Mouse (Mus musculus) lung, embryonic 15.5 days (tissue): ENCODE data around the gene Wwc1. TPM values are rescaled to one million over a fixed set of nuclear protein-coding genes. Genes with fewer than 3 reads are reported as not detected.
"Not testable (repeated sequence)": the region's sequence is repeated elsewhere in the genome, so short reads cannot be mapped to it uniquely, and the experiment has no call there.

Experiments used
- ATAC-seq: fragments of 200-750 bp; cut with Nextera tagmentation; 2 replicates; pipeline ENCODE4 v1.8.0; 2017; ENCODE audit warnings: moderate number of reproducible peaks, borderline replicate concordance; ENCODE audit not compliant: low FRiP score, low TSS enrichment; ENCODE audit errors: extremely low read depth
- H3K27ac ChIP-seq: fragments of 300-500 bp; sonication (generic); 2 replicates; pipeline ENCODE4 v1.5.1; 2015; ENCODE audit warnings: moderate library complexity, mild to moderate bottlenecking, inconsistent platforms
- H3K27me3 ChIP-seq: fragments of 300-500 bp; sonication (generic); 2 replicates; pipeline ENCODE4 v1.6.1; 2015; ENCODE audit warnings: inconsistent platforms
- H3K36me3 ChIP-seq: fragments of 300-500 bp; sonication (generic); 2 replicates; pipeline ENCODE4 v1.6.1; 2015; ENCODE audit warnings: inconsistent platforms
- H3K4me1 ChIP-seq: fragments of 300-500 bp; sonication (generic); 2 replicates; pipeline ENCODE4 v1.6.1; 2015; ENCODE audit warnings: inconsistent platforms
- H3K4me2 ChIP-seq: fragments of 300-500 bp; sonication (generic); 2 replicates; pipeline ENCODE4 v1.6.1; 2015; ENCODE audit warnings: inconsistent platforms, mild to moderate bottlenecking, moderate library complexity
- H3K4me3 ChIP-seq: fragments of 300-500 bp; sonication (generic); 2 replicates; pipeline ENCODE4 v1.5.1; 2015; ENCODE audit warnings: mild to moderate bottlenecking, inconsistent platforms
- H3K9ac ChIP-seq: fragments of 300-500 bp; sonication (generic); 2 replicates; pipeline ENCODE4 v1.6.1; 2015; ENCODE audit warnings: inconsistent platforms
- H3K9me3 ChIP-seq: fragments of 300-500 bp; sonication (generic); 2 replicates; pipeline ENCODE4 v1.6.1; 2016; ENCODE audit warnings: inconsistent platforms
- WGBS: fragments of 180-500 bp; shearing (Covaris S2); methylation state at CpG from one replicate; pipeline ENCODE4 v1.1.7; 2015; 5-methylcytosine and 5-hydroxymethylcytosine counted together
- polyA plus RNA-seq: library from polyadenylated mRNA; unstranded; fragments of >200 nt; fragmentation: Nextera tagmentation; extraction: Ambion mirVana; gene quantifications from 2 replicates; pipeline ENCODE4 v1.2.1, GENCODE M21; 2015

Gene Wwc1
- polyA plus RNA-seq, 1 experiment from 2014 or later = 16.2 TPM

DNA sequence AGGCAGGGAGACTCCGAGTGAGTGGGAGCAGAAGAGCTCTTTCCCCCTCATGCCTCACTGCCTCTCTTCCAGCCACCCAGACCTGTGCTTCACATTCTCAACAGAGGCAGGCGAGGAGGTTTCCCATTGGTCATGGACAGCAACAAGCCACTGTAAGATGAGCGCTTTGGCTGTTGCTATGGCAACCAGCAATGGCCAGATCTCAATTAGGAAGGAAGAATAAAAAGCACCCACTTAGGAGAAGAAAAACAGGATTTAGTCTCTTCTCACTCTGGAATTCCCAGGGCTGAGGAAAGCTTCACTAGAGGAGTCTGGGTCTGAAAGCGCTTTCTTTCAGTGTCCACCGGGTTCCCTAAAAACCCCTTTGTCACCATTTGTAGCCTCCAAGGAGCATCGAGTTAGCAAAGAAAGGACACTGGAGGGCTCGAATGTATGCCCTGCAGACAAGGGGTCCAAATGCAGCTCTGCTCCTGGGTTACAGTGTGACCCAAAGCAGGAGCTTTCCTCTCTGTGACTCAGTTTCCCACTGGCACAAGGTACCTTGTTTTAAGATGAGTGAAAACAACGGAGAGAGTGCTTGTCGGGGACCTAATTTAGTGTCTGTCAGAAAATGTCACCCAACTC is 115.2 kb downstream of the Wwc1 start:
- H3K4me1 ChIP-seq = peaks cover 8% of the 10 kb centered on the region; the same call in 1 of the 2 replicates
- WGBS = 26% methylated on average over 9 of the region's 9 CpGs
- no peak overlapping the region for H3K4me3 ChIP-seq
- ATAC-seq = peak; percentile 70; the same call in 1 of the 2 replicates
- no peak overlapping the region for H3K27ac ChIP-seq
- no peak overlapping the region for H3K9ac ChIP-seq
- no peaks in the 10 kb centered on the region for H3K27me3 ChIP-seq
- no peaks in the 10 kb centered on the region; the same call in 1 of the 2 replicates for H3K36me3 ChIP-seq
- no peaks in the 10 kb centered on the region for H3K9me3 ChIP-seq
- H3K4me2 ChIP-seq = no peak overlapping the region

GRCm38 (mm10) chr11:35863653-35864052 is 116.7 kb downstream of the Wwc1 start:
- H3K9ac ChIP-seq = no peak overlapping the region
- no peak overlapping the region for H3K27ac ChIP-seq
- peaks cover 8% of the 10 kb centered on the region; the same call in 1 of the 2 replicates for H3K4me1 ChIP-seq
- no peak for ATAC-seq
- WGBS = 91% methylated on average over 5 of the region's 5 CpGs
- H3K4me2 ChIP-seq = no peak overlapping the region
- H3K27me3 ChIP-seq = no peaks in the 10 kb centered on the region
- no peaks in the 10 kb centered on the region for H3K9me3 ChIP-seq
- peaks cover 3% of the 10 kb centered on the region for H3K36me3 ChIP-seq
- no peak overlapping the region for H3K4me3 ChIP-seq

DNA sequence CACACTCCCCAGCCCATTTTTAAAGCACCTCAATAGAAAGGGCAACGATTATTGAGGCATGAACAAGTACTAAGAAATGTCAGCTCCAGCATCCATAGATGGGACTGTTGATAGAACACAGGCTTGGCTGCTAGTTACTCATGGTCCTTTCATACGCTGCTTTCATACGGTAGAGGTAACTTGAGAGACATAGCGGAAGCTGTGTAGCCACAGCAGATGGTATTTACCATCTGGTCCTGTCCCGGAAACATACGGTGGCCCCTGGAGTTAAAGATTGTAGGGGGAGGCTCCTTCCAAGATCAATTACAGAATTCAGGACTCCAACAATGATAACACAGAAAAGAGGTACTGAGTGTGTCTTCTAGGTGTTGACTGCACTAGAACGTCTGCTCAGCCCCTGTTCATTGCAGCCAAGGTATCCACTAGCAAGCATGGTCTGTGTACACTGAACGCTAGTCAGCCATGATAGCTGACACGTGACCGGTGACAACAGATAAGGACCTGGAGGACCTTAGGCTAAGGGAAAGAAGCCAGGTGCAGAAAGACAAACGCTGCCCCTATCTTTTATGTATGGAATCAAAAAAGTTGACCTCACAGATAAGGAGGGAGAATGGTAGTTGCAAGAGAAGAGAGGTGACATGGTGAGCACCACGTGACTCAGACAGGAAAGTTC is 122.8 kb downstream of the Wwc1 start:
- Histone ChIP-seq H3K9me3 (no peaks in the 10 kb centered on the region), H3K9ac (no peak overlapping the region), H3K27ac (no peak overlapping the region), H3K4me1 (no peaks in the 10 kb centered on the region), H3K36me3 (peaks cover 7% of the 10 kb centered on the region; the same call in 1 of the 2 replicates), H3K27me3 (no peaks in the 10 kb centered on the region), H3K4me2 (no peak overlapping the region), H3K4me3 (no peak overlapping the region)
- ATAC-seq = no peak
- 66% methylated on average over 12 of the region's 12 CpGs for WGBS

DNA sequence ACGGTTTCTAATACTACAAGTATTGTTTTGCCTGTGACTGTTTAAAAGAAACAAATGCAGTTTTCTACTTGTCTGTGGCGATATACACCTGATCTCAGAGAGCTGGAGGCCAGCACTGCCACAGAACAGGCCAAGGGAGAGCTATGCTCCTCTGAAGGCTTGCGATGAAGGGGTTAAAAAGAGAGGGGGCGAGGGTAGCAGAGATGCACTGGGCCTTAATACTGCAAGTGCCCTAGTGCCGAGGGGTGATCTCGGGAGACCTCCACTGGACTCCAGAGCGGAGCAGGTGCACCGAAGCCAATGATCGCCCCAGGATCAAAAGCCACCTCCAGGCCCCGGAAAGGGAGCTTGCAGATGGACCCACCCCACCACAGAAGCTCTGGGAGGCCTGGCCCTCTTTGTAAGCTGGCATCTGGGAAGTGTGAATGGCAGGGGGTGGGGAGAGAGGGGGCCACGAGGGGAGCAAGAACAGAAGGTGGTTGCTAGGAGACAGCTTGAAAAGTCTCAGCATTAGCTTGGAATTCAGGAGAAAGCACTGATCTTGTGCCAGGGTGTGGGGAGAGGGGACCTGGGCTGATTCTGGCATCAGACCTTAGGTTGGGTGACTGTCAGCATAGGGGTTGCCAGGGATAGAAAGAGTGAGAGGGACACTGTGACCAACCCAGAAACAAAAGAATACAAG is 123.8 kb downstream of the Wwc1 start:
- no peaks in the 10 kb centered on the region for H3K9me3 ChIP-seq
- ATAC-seq = no peak
- no peak overlapping the region for H3K4me2 ChIP-seq

DNA sequence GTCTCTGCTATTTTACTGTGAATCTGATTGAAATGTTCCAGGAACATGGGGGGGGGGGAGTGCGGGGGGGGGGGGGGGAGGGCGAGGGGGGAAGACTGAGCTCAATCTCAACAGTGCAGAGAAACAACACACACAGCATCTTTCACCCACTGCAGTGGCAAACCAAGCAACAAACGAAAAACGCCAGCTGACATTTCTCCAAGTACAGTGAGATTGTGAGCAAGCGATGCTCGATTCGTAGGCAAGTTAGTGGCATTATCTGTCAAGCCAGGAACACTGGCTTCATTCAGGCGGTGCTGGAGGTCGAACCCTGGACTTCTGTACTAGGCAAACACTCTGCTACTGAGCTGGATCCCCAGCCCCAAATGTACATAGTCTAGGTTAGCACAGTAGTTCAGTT is 124.8 kb downstream of the Wwc1 start:
- Histone ChIP-seq H3K9me3 (no peaks in the 10 kb centered on the region), H3K4me2 (no peak overlapping the region), H3K27ac (no peak overlapping the region), H3K27me3 (no peaks in the 10 kb centered on the region), H3K4me3 (no peak overlapping the region), H3K4me1 (no peaks in the 10 kb centered on the region), H3K36me3 (peaks cover 10% of the 10 kb centered on the region; the same call in 1 of the 2 replicates), H3K9ac (no peak overlapping the region)
- 74% methylated on average over 7 of the region's 9 CpGs for WGBS
- ATAC-seq = no peak

More for the DNA sequence above, 123.8 kb downstream of the Wwc1 start:
- 60% methylated on average over 11 of the region's 11 CpGs for WGBS
- no peak overlapping the region for H3K4me3 ChIP-seq
- peaks cover 9% of the 10 kb centered on the region; the same call in 1 of the 2 replicates for H3K36me3 ChIP-seq
- H3K9ac ChIP-seq = no peak overlapping the region
- no peaks in the 10 kb centered on the region for H3K27me3 ChIP-seq
- no peak overlapping the region for H3K27ac ChIP-seq
- H3K4me1 ChIP-seq = no peaks in the 10 kb centered on the region

GRCm38 (mm10) chr11:35854941-35855340 is 125.4 kb downstream of the Wwc1 start:
- Histone ChIP-seq H3K27me3 (no peaks in the 10 kb centered on the region), H3K9ac (no peak overlapping the region), H3K4me1 (no peaks in the 10 kb centered on the region), H3K4me3 (no peak overlapping the region), H3K36me3 (peaks cover 9% of the 10 kb centered on the region; the same call in 1 of the 2 replicates), H3K27ac (no peak overlapping the region), H3K4me2 (no peak overlapping the region), H3K9me3 (no peaks in the 10 kb centered on the region)
- WGBS = 75% methylated on average over 5 of the region's 5 CpGs
- ATAC-seq = no peak

GRCm38 (mm10) chr11:35853651-35854050 is 126.7 kb downstream of the Wwc1 start:
- H3K4me2 ChIP-seq = no peak overlapping the region
- no peaks in the 10 kb centered on the region for H3K9me3 ChIP-seq
- no peaks in the 10 kb centered on the region for H3K4me1 ChIP-seq
- H3K9ac ChIP-seq = no peak overlapping the region
- ATAC-seq = no peak
- no peak overlapping the region for H3K4me3 ChIP-seq
- no peaks in the 10 kb centered on the region for H3K27me3 ChIP-seq
- H3K27ac ChIP-seq = no peak overlapping the region
- peaks cover 7% of the 10 kb centered on the region; the same call in 1 of the 2 replicates for H3K36me3 ChIP-seq
- WGBS = 85% methylated on average over 4 of the region's 4 CpGs

DNA sequence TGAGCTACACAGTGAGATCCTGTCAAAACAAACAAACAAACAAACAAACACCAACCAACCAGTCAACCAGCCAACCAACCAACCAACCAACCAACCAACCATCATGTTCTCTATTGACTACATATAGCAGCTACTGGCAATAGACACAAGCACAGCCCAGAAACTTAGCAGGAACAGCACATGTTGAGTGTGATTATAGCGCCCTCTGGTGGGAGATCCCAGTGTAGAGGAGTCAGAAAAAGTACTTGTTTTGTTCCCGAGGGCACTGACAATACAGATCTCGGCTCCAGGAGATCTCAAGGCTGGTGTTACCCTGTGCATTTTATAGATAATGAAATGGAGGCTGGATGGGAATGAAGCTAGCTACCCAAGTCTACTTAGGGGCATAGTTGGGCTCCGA is 127.6 kb downstream of the Wwc1 start:
- WGBS = 52% methylated on average over 4 of the region's 4 CpGs

GRCm38 (mm10) chr11:35844299-35844698 is 136.0 kb downstream of the Wwc1 start:
- no peaks in the 10 kb centered on the region for H3K4me1 ChIP-seq
- H3K27me3 ChIP-seq = no peaks in the 10 kb centered on the region
- H3K36me3 ChIP-seq = peaks cover 15% of the 10 kb centered on the region
- 82% methylated on average over 9 of the region's 9 CpGs for WGBS
- no peak overlapping the region for H3K4me2 ChIP-seq
- no peak for ATAC-seq
- no peak overlapping the region for H3K27ac ChIP-seq
- no peaks in the 10 kb centered on the region for H3K9me3 ChIP-seq
- H3K9ac ChIP-seq = no peak overlapping the region
- no peak overlapping the region for H3K4me3 ChIP-seq

More for the DNA sequence above, 127.6 kb downstream of the Wwc1 start:
- Histone ChIP-seq H3K27ac (no peak overlapping the region), H3K27me3 (no peaks in the 10 kb centered on the region), H3K9me3 (no peaks in the 10 kb centered on the region), H3K4me2 (no peak overlapping the region), H3K36me3 (peaks cover 7% of the 10 kb centered on the region; the same call in 1 of the 2 replicates), H3K4me1 (no peaks in the 10 kb centered on the region), H3K9ac (no peak overlapping the region), H3K4me3 (no peak overlapping the region)
- ATAC-seq = no peak

DNA sequence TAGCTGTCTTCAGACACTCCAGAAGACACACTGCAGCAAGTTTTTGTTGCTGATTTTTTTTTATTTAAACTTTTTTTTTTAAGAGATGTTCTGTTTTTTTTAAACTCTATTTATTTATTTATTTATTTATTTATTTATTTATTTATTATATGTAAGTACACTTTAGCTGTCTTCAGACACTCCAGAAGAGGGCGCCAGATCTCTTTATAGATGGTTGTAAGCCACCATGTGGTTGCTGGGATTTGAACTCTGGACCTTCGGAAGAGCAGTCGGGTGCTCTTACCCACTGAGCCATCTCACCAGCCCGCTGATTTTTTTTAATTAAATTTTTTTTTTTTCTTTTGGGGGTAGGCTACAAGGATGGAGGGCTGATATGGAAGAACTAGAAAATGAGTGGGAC is 137.8 kb downstream of the Wwc1 start:
- ATAC-seq, H3K9ac ChIP-seq, H3K4me2 ChIP-seq, H3K4me3 ChIP-seq, H3K9me3 ChIP-seq, H3K4me1 ChIP-seq, H3K27me3 ChIP-seq, H3K27ac ChIP-seq: not testable (repeated sequence)
- WGBS = 78% methylated on average over 4 of the region's 4 CpGs
- H3K36me3 ChIP-seq = peaks cover 15% of the 10 kb centered on the region

- no peak overlapping the region for H3K4me2 ChIP-seq
- 84% methylated on average over 21 of the region's 21 CpGs for WGBS
- no peaks in the 10 kb centered on the region for H3K4me1 ChIP-seq
- H3K4me3 ChIP-seq = no peak overlapping the region
- peaks cover 15% of the 10 kb centered on the region for H3K36me3 ChIP-seq
- H3K9ac ChIP-seq = no peak overlapping the region
- ATAC-seq = no peak
- no peak overlapping the region for H3K27ac ChIP-seq
- H3K27me3 ChIP-seq = no peaks in the 10 kb centered on the region
- no peaks in the 10 kb centered on the region for H3K9me3 ChIP-seq
Measured at GRCm38 (mm10) chr11:35841738-35842325, 138.5 kb downstream of the Wwc1 start.
